Mouse (Mus musculus) erythroblast, embryonic 14.5 days (primary cell): ENCODE results near the gene Ctrc. TPM values are rescaled to one million over a fixed set of nuclear protein-coding genes. Genes with fewer than 3 reads are reported as not detected.

Experiments
- H3K27me3 ChIP-seq: 2 replicates; pipeline ENCODE4 v1.6.1; 2012; ENCODE audit warnings: inconsistent platforms; ENCODE audit not compliant: control insufficient read depth
- H3K36me3 ChIP-seq: 2 replicates; pipeline ENCODE4 v1.6.1; 2012; ENCODE audit warnings: mild to moderate bottlenecking, inconsistent platforms; ENCODE audit not compliant: control insufficient read depth
- H3K4me1 ChIP-seq: 2 replicates; pipeline ENCODE4 v1.6.1; 2012; ENCODE audit warnings: inconsistent platforms; ENCODE audit not compliant: control insufficient read depth
- H3K4me3 ChIP-seq: replicated peaks from 2 replicates; pipeline ENCODE3; 2012; ENCODE audit warnings: moderate library complexity, mild to moderate bottlenecking, inconsistent platforms
- H3K9me3 ChIP-seq: 2 replicates; pipeline ENCODE4 v1.6.1; 2012; ENCODE audit warnings: low read length, inconsistent platforms, mixed read lengths; ENCODE audit not compliant: control insufficient read depth
- GATA1 ChIP-seq: IDR thresholded peaks from 2 replicates; pipeline ENCODE4 v1.6.1; 2012; ENCODE audit warnings: low read length, inconsistent platforms, mixed read lengths
- TAL1 ChIP-seq: IDR thresholded peaks from 3 replicates; pipeline ENCODE4 v1.6.1; 2012; ENCODE audit warnings: low read length, inconsistent platforms, mixed read lengths
- polyA plus RNA-seq: library from polyadenylated mRNA; stranded (reverse); fragments of >175 nt; gene quantifications from 2 replicates; pipeline ENCODE4 v1.2.3, GENCODE M21; 2012

Ctrc gene
- polyA plus RNA-seq, 1 experiment: not detected

GRCm38 (mm10) chr4:141879074-141879473 lies 32.9 kb upstream of the Ctrc start:
- H3K4me1 ChIP-seq: peaks cover 24% of the 10 kb centered on the region
- H3K27me3 ChIP-seq: peaks cover 46% of the 10 kb centered on the region
- no peaks in the 10 kb centered on the region for H3K9me3 ChIP-seq
- no peak overlapping the region for H3K4me3 ChIP-seq
- no peaks in the 10 kb centered on the region for H3K36me3 ChIP-seq
- TF ChIP-seq TAL1 (no peak), GATA1 (no peak)

DNA sequence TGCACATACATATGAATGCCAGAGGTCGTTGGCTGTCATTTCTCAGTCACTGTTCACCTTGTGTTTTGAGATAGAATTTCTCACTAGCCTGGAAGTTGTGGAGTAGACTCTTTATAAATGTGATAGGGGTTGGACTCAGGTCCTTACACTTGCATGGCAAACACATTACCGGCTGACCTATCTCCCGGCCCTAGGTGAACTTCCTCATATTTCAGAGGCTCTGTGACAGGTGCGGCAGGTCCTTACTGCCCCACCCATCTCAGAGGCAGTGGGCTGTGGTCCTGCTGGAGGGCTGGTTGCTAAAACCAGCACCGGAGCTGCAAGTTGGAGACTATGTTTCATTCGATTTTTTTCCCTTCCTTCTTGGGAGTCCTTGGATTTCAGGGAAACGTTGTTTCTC lies 32.5 kb upstream of the Ctrc start:
- no peaks in the 10 kb centered on the region for H3K9me3 ChIP-seq
- H3K4me1 ChIP-seq: peaks cover 29% of the 10 kb centered on the region
- H3K27me3 ChIP-seq: peaks cover 46% of the 10 kb centered on the region
- no peaks in the 10 kb centered on the region for H3K36me3 ChIP-seq
- TF ChIP-seq GATA1 (no peak), TAL1 (no peak)
- H3K4me3 ChIP-seq: no peak overlapping the region

GRCm38 (mm10) chr4:141875481-141876108 lies 29.4 kb upstream of the Ctrc start:
- Histone ChIP-seq H3K27me3 (peaks cover 40% of the 10 kb centered on the region), H3K4me1 (peaks cover 59% of the 10 kb centered on the region), H3K9me3 (no peaks in the 10 kb centered on the region), H3K36me3 (peaks cover 18% of the 10 kb centered on the region), H3K4me3 (peak overlapping the region; percentile 84)
- TF ChIP-seq TAL1 (no peak), GATA1 (no peak)

- Histone ChIP-seq H3K4me3 (peak within 1 kb of the TSS; percentile 84), H3K4me1 (peaks cover 61% of the 10 kb centered on the region), H3K36me3 (peaks cover 25% of the 10 kb centered on the region), H3K27me3 (peaks cover 34% of the 10 kb centered on the region), H3K9me3 (no peaks in the 10 kb centered on the region)
- peak; percentile 71 for TF ChIP-seq TAL1
- peak; percentile 44 for TF ChIP-seq GATA1
Observed at GRCm38 (mm10) chr4:141874601-141875460, 28.7 kb upstream of the Ctrc start, which contains the start of gene Efhd2. Efhd2 (minus strand) TSS chr4:141874920.

DNA sequence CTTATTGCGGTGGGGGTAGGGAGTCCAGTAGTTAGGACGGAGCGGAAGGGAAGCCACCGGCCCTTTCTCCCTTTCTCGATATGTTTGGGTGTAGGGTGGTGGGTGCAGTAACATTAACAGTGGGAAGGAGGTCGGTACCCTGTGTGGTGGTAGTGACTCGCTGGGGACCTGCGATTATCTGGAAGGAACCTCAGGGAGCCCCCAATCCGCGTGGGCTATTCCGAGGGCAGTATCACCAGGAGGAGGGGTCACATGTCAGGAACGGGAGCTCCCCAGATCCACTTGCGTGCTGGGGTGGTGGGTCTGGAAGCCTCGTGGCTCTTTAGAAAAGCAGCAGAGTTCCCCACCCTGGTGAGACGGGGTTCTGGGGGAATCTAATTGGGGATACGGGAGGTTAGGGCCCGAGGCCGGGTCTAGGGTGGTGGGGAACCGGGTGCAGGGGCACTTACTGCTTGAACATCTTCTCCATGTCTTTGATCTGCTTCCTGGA lies 28.0 kb upstream of the Ctrc start:
- TF ChIP-seq GATA1 (no peak), TAL1 (no peak)
- Histone ChIP-seq H3K27me3 (peaks cover 30% of the 10 kb centered on the region), H3K9me3 (no peaks in the 10 kb centered on the region), H3K4me1 (peaks cover 65% of the 10 kb centered on the region), H3K36me3 (peaks cover 30% of the 10 kb centered on the region), H3K4me3 (peak overlapping the region; percentile 84)

GRCm38 (mm10) chr4:141872977-141873376 lies 26.8 kb upstream of the Ctrc start:
- no peaks in the 10 kb centered on the region for H3K9me3 ChIP-seq
- peaks cover 37% of the 10 kb centered on the region for H3K36me3 ChIP-seq
- TF ChIP-seq GATA1 (no peak), TAL1 (no peak)
- H3K27me3 ChIP-seq: peaks cover 20% of the 10 kb centered on the region
- H3K4me1 ChIP-seq: peaks cover 65% of the 10 kb centered on the region
- H3K4me3 ChIP-seq: peak overlapping the region; percentile 84

- H3K36me3 ChIP-seq: peaks cover 39% of the 10 kb centered on the region
- H3K4me3 ChIP-seq: peak overlapping the region; percentile 12
- TF ChIP-seq GATA1 (no peak), TAL1 (no peak)
- peaks cover 11% of the 10 kb centered on the region for H3K27me3 ChIP-seq
- no peaks in the 10 kb centered on the region for H3K9me3 ChIP-seq
- peaks cover 67% of the 10 kb centered on the region for H3K4me1 ChIP-seq
Observed at GRCm38 (mm10) chr4:141871909-141872308, 25.8 kb upstream of the Ctrc start.

GRCm38 (mm10) chr4:141871333-141871725 lies 25.2 kb upstream of the Ctrc start:
- Histone ChIP-seq H3K27me3 (peaks cover 7% of the 10 kb centered on the region), H3K4me1 (peaks cover 64% of the 10 kb centered on the region), H3K9me3 (no peaks in the 10 kb centered on the region), H3K4me3 (no peak overlapping the region), H3K36me3 (peaks cover 39% of the 10 kb centered on the region)
- no peak for TF ChIP-seq TAL1
- TF ChIP-seq GATA1: no peak

GRCm38 (mm10) chr4:141870666-141871332 lies 24.6 kb upstream of the Ctrc start:
- no peak overlapping the region for H3K4me3 ChIP-seq

More at GRCm38 (mm10) chr4:141870666-141871332, 24.6 kb upstream of the Ctrc start:
- peaks cover 39% of the 10 kb centered on the region for H3K36me3 ChIP-seq
- no peaks in the 10 kb centered on the region for H3K9me3 ChIP-seq
- peaks cover 4% of the 10 kb centered on the region; the same call in 1 of the 2 replicates for H3K27me3 ChIP-seq
- peaks cover 59% of the 10 kb centered on the region for H3K4me1 ChIP-seq
- TF ChIP-seq GATA1 (no peak), TAL1 (no peak)
